Mouse (Mus musculus) small intestine, adult 2 months (tissue): ENCODE measurements around the gene Cdan1.

Experiments
- CTCF ChIP-seq: fragments of 200-500 bp; IDR thresholded peaks from 2 replicates; pipeline ENCODE4 v1.5.1; 2012; ENCODE audit warnings: low read depth, mild to moderate bottlenecking, control low read depth, inconsistent platforms, low read length, moderate library complexity, mixed read lengths; ENCODE audit not compliant: insufficient replicate concordance, insufficient read length; ENCODE audit errors: extremely low read depth
- POLR2A ChIP-seq: fragments of 200-500 bp; IDR thresholded peaks from 2 replicates; pipeline ENCODE4 v1.6.1; 2012; ENCODE audit warnings: low read depth, mild to moderate bottlenecking, control low read depth, inconsistent platforms, low read length, moderate library complexity

DNA sequence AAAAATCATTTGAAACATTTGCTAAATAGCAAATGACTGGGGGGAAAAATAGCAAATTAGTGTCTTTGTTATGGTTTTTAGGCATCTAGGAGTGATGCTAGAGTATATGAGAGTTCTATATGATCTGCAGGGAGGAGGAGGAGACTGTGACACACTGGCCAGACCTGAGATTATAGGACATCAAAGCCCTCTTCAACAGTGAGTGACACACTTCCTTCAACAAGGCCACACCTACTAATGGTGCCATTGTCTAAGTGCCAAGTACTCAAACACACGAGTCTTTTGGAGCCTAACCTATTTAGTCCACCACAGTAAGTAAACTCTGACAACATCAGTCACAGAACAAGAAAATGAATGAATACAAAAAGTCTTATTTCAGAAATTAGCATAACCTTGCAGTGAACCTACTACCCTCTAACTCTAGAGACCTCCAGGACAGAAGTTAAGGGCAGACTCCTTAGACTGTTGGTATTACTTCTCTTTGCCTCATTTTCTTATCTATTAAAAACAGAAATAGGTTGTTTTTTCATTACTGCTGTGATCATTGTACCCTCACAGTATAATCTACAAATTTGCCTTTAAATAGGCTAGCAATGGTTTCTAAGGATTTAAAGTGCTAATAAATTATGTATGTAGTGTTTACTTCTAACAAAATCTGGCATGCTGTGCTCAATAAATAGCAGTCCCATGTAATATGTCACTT, 22.8 kb downstream of the Cdan1 start:
- no peak for TF ChIP-seq POLR2A
- no peak for TF ChIP-seq CTCF
